Mouse (Mus musculus) testis, adult 2 months (tissue): Measurements from ENCODE around the gene Irak1bp1.

Experiments
- CTCF ChIP-seq: fragments of 200-500 bp; IDR thresholded peaks from 2 replicates; pipeline ENCODE4 v1.5.1; 2012; ENCODE audit warnings: low read depth, mild to moderate bottlenecking, inconsistent platforms, low read length, moderate library complexity; ENCODE audit not compliant: control insufficient read depth, insufficient read depth, insufficient replicate concordance
- POLR2A ChIP-seq: fragments of 200-500 bp; IDR thresholded peaks from 2 replicates; pipeline ENCODE4 v1.6.1; 2012; ENCODE audit warnings: low read depth, mild to moderate bottlenecking, inconsistent platforms, low read length, moderate library complexity; ENCODE audit not compliant: control insufficient read depth

DNA sequence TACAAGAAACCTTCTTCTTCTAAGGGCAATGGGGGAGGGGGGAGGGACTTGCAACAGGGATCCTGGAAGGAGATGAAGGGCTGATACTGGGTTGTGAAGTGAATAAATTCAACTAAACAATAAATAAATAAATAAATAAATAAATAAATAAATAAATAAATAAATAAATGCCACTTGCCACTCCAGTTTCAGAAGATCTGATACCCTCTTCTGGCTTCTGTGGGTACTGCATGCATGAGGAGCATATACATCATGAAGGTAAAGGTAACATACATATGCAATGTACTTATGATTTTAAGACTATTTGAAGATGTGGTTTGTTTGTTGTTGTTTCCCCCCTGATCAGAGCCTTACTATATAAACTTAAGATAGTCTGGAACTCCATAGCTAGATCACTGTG is 54.8 kb downstream of the Irak1bp1 start:
- TF ChIP-seq POLR2A (no peak), CTCF (no peak)
